Mouse (Mus musculus) kidney, postnatal 25 days (tissue): Measurements from ENCODE around the gene Tmem151b.

ENCODE experiments used
- DNase-seq, 2 experiments: peaks; one replicate each; pipeline ENCODE4 v3.0.0; 2021; ENCODE audit warnings: mixed read lengths in 2 of 2

Tmem151b gene

DNA sequence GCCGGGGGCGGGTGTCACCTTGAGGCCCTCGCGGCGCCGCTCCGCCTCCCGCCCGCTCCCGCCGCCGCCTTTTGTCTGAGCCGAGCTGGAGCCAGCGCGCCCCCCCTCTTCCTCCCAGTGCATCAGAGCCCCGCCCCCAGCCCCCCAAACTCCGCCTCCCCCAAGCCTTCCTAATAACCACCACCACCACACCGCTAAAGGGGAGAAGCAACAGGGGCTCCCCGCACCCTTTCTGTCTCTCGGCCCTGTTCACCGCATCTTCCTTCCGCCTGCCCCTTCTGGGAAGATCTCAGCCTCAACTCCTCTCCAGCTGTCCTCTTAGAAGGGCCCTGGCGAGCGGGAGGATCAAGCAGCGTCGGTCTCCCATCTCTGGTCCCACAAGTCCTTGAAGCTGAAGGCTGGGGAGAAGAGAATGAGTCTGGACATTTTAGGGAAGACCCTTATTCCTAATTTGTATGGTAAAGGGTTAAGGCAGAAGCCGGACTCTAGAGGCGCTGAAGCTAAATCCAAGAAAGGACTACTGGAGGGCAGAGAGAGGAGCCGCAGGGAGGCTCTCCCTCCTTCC lies at the start of gene Tmem151b:
Tmem151b (minus strand) TSS at position 61 of the 565 bp plus-strand sequence.
- peak in 1 of 2 experiments; percentile 28 for DNase-seq

DNA sequence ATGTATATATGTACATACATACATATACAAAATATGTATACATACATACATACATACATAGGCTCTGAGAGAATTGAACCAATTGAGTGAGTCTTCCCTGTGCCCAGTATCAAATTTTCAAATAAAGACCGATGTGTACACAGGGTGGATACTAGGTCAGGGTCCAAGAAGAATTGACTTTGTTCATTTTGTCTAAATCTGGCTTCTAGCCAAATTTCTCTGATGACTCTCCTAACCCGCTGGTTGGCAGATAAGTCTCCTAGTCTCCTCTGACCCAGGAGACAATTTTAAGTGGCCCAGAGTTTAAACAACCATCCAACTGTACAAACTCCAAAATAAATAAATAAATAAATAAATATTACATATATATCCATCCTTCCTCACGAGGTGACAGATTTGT lies 49.4 kb upstream of the Tmem151b start:
- no peak for DNase-seq

DNA sequence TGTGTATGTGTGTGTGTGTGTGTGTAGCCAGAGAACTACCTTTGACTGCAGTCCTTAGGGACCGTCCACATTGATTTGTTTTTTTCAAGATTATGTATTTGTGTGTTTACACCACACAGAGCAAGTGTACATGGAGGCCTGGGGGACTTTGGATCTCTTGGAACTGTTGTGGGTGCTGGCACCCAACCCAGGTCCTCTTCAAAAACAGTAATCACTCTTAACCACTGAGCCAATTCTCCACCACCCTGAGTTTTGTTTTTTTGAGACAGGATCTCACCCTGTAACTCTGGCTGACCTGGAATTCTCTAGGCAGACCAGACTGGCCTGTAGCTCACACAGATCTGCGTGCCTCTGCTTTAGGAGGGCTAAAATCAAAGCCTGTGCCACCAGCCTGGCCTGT lies 48.9 kb upstream of the Tmem151b start:
- no peak for DNase-seq

DNA sequence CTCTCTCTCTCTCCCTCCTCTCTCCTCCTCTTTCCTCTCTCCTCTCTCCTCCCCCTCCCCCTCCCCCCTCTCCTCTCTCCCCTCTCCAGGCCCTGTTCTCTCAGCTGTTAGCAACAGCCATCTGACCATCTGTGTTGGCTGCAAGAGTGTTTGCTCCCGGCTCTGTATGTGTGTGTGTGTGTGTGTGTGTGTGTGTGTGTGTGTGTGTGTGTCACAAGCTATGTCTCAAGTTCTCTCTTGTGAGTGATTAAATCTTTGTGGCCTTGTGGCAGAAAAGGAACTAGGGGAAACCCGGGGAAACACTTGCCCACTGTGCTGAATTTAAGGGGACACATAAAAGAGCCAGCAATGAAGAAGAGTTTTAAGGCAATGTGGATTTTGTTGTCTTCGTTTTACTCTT lies 48.3 kb upstream of the Tmem151b start:
- DNase-seq: peak in 1 of 2 experiments; percentile 45

DNA sequence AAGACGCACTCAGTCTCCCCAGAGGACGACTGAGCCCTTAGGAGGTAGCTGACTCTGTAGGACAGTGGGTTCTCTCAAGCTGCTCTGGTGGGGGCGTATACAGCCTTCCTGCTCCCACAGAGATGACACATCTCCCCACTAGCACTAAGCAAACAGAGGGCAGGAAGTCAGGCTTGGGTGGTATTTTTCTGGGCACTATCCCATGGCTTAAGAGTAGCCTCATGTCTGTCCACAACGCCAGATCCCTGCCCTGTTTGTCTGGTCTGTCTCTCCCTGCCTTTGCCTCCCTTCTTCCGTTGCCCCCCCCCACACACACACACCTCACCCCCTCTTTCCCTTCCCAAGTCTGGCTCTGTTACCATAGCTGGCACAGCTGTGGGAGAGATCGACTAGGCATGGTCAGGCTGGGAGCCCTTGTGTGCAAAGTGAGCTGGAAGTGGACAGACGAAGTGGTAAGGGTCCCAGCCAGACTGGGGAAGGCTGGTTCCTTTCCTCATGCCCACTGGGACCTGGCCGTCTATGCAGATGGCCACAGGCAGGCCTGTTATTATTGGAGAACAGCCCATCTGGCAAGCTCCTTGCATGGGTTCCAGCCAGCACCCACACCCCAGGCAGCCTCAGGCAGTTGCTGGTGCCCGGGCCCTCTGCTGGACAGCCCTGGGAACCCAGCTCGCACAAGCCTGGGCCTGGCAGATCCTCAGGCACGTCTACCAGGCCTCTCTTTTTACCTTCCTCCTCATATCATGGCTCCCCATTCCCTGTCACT lies 47.3 kb upstream of the Tmem151b start:
- peak; percentile 84 to 90 for DNase-seq

DNA sequence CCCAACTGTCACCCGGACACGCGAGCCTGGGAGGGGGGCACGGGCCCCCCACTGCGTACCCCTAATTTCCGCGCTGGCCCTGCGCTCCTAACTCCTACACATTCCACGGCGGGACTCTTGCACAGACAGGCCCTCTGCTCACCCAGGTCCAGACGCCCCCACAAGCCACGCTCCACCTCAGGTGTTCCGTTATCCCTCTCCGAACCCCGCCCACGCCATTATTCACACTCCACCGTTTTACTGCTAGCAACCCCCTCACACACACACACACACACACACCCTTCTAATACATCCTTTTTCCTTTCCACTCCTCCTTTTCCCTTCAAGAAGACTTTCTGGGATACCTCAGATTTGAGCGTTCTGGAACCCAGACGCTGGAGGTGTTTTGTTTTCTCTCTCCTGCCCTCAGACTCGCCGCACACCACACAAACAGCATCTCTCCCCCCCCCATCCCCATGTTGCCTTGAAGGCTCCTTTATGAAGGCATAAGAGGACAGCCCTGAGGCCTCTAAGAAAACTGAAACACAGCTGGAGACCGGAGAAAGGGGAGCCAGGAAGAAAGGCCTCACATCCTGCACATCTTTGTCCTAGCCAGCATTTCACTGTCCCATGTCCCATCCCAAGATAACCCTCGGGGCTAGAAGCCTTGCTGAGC lies 46.4 kb upstream of the Tmem151b start:
- peak in 1 of 2 experiments; percentile 69 for DNase-seq

DNA sequence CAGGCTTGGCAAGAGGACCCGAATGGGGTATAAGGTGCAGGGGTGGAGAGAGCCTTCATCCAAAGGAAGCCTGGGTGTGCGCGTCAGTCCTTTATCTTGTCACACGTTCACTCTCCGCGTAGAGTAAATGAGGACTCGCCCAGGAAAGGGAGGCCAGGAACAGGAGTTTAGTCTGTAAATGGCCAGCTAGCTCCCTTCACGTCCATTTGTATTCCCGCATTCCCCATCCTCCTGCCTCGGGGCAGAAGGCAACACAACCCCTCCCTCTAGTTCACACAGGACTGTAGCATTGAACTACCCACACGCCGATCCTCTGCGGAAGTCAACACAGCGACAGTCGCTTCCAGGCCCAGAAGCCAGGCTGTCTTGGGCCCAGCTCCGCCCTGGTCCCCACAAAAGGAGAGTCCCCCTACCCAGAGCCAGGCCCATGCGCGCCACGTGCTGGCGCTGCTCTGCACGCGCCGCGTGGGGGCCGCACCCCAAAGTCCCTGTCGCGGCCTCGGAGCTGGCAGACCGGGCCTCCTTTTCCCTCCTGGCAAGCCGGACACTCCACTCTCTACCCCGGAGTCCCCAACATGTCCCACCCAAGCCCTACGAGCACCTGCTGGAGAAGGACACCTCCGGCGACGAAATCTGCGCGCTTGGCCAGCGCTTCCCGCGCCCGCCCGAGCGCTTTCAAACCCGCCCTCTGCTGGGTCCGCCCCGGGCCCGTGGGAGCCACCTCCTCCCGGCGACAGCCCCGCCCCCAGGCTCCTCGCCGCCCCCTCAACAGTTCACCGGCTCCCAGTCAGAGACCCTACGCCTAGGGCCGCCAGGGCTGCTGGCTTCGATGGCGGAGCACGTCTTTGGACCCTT lies 45.6 kb upstream of the Tmem151b start:
- peak; percentile 81 to 90 for DNase-seq

DNA sequence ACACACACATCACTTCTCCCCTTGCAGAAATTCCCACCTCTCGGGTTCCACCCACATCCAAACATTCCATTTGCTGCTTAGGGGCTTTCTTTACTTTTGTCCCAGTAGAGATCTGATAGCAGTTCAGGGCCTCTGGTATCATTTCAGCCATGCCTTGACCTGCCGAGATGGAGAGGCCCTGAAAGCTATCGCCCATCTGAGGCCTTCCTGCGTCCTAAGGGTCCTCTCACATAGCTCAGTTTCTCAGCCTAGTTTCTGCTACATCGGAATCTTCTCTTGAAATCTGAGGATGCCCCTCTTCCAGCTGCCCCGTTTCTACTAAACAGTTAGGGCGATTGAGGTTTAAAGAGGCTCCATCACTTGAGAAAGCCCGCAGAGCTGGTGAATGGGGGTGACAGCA lies 44.7 kb upstream of the Tmem151b start:
- DNase-seq: no peak

DNA sequence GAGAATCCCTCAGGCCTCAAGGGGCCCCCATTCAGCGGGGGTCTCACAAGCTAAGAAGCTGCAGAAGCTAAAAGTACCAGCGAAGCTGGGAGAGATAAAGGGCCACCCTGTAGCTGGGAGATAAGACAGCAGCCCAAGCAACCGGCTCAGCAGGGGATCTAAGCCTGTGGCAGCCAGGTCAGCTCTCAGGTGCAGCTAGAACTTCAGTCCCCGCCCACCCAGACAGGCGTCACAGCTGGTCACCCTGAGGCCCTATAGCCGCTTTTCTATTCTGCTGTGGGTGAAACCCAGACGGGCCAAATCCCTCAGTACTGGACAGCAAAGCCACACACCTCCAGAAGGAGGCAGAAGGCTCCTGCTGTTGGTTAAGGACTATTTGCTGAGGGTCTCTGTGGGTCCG lies 44.0 kb upstream of the Tmem151b start:
- DNase-seq: peak; percentile 49 to 75

DNA sequence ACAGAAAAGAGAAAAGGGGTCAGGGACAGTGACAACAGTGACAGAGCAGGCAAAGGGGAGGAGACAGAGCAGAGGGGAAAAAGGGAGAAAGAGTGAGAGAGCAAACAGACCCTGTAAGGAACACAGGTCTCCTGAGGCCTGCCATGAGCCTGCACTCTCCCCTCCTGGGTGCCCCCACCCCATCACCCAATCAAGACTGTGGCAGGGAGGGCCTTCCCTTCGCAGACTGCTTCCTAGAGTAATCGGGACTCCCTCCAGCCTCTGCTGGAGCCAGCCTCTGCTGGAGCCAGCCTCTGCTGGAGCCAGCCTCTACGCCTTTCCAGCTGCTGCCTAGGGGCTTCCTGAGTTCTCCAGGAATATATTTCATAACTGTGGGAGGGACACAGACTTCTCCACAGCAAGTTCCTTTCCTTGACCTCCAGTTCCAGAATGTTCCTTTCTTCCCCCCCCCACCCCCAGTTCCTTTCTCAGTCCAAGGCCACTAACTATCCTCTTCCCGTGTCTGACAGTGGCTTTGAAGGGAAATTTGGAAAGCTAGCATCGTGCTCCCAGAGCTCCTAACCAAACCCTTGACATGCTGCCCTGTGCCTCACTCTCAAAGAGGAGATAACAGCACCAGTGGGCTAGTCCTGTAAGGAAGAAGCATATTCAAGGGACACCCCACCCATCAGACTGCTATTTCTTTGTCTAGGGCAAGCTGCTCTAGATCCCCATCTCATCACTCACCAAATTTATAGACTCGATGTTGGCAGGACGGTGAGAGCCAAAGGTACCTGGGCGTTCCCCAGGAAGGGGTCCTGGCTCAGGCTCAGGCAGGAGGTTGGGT lies 43.3 kb upstream of the Tmem151b start:
- peak; percentile 61 to 83 for DNase-seq

DNA sequence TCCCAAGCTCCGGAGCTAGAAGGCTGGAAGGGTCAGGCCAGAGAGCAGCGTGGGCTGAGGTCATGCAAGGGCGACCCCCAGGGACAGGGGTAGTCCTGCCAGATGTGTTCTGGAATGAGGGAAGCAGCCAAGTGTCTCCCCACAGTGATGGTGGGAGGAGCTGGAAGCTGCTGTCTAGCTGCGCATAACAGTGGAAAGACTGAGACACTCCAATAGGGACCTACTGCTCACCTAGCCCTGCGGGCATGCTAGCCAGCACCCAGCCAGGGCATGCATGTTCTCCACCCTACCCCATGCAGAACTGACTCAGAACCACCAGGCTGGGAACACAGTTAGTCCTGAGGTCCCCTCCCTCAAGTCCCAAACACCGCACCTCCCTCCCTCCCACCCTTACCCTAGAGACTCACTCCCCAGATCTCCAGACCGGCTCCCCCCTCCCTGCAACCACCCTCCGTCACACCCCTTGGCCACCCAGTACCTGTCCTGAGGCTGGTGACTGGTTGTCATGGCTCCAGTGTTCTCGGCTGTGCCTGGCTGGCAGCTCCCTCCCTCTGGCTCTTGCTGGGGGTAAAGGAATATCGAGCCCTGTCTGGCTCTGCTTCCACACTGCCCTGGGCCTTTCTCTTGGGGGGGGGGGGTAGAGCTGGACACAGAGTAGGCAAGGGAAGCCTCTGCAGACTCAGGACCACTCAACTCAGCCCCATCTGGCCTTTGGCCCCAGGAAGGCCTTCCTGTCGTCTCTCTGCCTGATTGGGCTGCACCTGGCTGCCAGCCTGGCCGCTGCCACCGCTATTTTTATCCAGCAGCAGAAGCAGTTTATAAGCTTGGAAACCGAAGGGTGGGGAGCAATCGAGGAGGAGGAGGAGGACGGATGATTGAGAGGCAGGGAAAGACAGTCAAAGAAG lies 42.5 kb upstream of the Tmem151b start:
- peak; percentile 62 to 82 for DNase-seq

DNA sequence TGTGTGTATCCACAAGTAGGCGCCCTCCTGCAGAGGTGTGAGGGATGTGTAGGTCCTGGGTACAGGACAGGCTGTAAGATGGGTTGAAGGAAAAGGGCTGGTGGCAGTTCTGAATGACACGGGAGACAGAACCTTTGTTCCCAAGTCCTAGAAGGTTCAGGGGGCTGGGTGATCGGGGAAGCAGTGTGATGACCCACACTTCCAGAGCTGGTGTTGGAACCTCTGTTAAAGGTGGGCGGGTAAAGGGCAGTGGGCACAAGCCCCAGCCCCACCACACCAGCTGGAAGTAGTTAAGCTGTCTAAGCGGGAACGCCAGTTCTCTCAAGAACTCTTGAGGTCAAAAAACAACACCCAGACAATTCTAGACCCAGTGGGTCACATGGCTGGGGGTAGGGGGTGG lies 40.9 kb upstream of the Tmem151b start:
- peak in 1 of 2 experiments; percentile 6 for DNase-seq

DNA sequence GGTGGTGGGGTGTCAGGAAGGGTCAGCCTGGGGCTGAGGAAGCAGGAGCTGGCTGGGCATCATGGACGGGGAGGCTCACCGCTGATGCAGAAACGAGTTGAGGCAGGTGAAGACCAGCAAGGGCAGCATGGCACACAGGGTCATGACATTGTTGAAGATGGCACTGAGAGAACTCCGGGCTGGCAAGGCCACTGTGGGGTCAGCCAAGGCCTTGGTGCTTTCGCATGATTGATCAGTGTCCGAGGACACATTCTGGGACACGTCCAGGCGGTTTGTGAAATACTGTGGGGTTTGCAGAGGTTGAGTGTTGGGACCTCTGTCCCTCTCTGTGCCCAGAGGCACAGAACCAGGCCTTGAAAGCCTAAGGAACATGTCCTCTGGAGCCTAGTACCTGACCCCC lies 40.4 kb upstream of the Tmem151b start:
- no peak for DNase-seq

DNA sequence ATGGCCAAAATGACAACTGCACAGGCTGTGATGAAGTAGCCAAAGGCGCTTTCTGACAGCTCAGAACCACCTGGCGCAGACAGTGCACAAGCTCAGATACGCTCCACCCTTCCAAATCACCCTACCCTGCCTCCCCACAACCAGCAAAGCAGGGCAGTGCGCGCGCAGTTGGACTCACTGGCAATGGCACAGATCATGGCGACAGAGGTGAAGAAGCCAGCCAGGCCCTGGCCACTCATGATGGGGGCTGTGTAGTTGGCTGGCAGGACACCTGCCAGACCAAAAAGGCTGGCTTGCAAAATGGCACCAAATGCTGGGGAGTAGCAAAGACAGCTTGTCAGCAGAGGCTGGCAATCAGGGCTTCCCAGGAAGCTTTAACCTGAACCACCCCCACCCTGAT lies 39.8 kb upstream of the Tmem151b start:
- DNase-seq: no peak

DNA sequence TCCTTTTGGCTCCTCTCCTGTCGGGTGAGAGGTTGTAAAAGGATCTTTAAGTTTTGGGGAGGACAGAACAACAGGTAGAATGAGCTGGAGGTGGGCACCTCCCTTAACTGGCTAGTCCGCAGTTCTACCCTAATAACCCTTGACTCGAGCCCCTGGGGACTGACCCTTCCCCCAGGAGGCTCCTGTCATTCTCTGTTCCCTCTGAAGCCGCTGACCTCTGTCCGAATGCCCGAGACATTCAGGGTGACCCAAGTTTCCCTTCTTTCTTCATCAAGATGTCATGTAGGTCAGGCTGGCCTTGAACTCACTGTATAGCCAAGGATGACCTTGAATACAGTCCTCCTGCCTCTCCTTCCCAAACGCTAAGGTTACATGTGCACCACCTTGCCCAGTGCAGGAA lies 38.9 kb upstream of the Tmem151b start:
- DNase-seq: no peak

DNA sequence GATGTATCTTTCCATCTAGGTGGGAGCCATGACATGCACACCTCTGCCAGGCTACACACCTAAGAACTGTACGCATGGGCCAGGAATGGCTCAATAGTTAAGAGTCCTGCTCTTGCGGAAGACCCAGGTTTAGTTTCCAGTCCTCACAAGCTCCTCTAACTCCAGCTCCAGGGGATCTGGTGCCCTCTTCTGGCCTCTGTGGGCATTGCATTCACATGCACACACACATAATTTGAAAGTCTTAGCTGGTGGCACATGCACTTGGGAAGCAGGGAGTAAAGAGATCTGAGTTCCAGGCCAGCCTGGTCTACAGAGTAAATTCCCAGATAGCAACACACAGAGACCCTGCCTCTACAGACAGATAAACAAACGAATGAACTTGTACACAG lies 37.0 kb upstream of the Tmem151b start:
- peak in 1 of 2 experiments; percentile 36 for DNase-seq

DNA sequence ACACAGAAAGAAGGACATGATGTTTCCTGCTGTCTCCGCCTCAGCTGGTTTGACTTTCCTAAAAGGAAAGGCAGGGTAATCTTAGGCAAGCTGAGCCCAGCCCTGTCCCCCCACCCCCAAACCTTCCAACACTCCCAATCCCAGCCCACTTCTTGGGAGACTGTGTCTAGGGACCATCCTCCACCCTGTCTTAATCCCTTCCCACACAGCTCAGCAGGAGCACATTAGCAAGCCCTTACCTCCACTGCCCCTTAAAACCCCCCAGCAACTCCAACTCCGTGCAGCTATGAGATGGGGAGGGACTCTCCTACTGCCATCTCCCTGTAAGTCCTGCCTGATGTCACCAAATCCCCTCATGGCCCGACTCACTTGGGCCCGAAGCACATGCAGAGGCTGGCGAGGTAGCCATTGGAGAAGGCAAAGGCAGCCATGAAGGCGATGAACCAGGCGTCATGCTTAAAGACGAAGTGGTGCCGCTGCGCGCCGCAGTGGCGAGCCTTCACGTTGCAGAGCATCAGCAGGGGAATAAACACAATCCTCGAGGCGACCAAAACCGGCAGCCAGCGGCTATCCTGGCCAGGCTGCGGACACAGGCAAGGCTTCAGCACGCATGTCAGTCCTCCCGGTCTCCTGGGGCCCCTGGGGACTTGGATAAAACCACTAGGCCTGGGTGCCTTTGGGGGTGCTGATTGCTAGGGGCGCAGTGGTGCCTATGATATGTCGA lies 36.4 kb upstream of the Tmem151b start:
- DNase-seq: no peak

DNA sequence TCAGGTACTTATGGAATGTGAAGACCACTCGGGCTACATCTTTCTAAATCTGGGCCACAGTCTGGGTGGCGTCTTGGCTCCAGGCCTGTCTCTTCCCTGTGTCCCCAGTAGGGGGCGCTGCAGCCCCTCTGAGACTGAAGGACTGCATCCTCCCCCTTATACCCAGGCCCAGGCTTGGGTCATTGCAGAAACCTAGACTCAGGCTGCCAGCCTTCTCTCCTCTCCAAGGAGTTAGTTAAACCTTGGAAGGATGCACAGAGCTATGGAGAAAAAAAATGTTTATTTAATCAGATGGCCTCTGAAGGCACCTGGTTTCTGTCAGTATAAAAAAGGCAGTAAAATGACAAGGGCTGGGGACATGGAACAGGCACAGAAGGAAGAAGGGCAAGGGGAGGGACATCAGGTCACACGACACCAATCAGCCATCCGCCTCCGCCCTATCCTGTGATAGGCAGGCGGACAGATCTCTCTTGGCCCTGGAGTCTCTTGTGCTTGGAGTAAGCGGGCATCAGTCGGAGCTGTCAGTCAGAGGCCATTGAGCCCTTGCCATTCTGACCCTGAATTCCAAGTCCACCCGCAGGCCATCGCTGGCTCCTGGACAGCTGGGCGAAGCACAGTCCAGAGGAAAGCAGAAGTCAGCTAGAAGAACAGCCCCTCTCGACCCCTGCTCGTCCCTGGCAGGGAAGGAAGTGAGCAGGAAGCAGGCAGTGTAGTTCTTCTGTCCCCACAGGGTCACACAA lies 35.6 kb upstream of the Tmem151b start:
- peak; percentile 76 to 88 for DNase-seq

DNA sequence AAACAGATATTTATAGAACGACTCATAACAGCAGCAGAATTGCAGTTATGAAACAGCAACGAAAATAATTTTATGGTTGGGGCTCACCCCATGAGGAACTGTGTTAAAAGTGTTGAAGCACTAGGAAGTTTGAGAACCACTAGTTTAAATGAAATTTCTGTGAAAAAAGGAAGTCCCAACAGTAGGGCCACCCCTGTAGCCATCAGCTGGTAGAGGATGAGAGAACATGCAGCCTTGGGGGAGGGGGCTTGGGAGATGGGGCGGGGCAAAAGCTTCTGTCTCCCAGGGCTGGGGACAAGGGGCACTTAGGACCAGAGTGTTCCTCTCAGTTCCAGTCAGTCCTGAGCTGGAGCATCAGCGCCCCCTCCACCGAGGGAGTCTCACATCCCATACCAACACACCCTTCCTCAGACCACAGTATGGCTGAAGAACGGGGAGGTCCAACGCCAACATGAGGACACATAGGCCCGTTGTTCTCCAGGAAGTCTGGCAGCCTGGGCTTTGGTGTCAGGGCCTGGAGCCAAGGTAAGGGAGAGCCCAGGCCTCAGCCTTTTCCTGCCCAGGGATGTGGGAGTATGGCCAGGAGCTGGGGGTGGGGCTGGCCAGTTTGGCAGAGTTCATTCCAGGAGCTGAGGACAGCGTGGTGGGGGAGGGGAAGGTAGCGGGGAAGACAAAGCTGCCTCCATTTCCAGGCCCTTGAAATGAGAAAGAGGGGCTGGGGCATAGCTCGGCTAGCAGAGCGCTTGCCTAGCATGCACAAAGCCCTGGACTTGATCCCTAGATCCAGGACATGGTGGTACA lies 34.8 kb upstream of the Tmem151b start:
- peak; percentile 90 to 94 for DNase-seq
